Mouse (Mus musculus): ENCODE measurements around the gene Fos. TPM values are rescaled to one million over a fixed set of nuclear protein-coding genes. Genes with fewer than 3 reads are reported as not detected.

The Fos gene
- polyA plus RNA-seq (2011; ENCODE audit: insufficient read length, low read depth, missing spikeins), result 5.4 and 9.3 TPM in 2 replicates

GRCm38 (mm10) chr12:85473481-85474297 lies at the start of gene Fos:
Gene Fos, plus strand, starts transcription at chr12:85473890.
- TF ChIP-seq POLR2A (IDR thresholded peaks at IDR 0.05; ENCODE audit: low read depth, low read length), result peak; percentile 99
- TF ChIP-seq CTCF (IDR thresholded peaks at IDR 0.05; ENCODE audit: borderline replicate concordance, insufficient read depth, low read length), result no peak
- Histone ChIP-seq H3K4me1 (ENCODE audit: control insufficient read depth, insufficient read depth, low read length) (no peaks in the 10 kb centered on the region; the same call in none of the 2 replicates), H3K27ac (ENCODE audit: insufficient read depth, low read length) (peak within 1 kb of the TSS; percentile 48), H3K4me3 (ENCODE audit: insufficient read depth, low read length) (peak within 1 kb of the TSS; percentile 90)

GRCm38 (mm10) chr12:85425721-85426120 lies 48.0 kb upstream of the Fos start:
- H3K4me3 ChIP-seq (ENCODE audit: insufficient read depth, low read length), result no peak overlapping the region
- TF ChIP-seq CTCF (IDR thresholded peaks at IDR 0.05; ENCODE audit: borderline replicate concordance, insufficient read depth, low read length), result no peak
- no peak for TF ChIP-seq POLR2A (IDR thresholded peaks at IDR 0.05; ENCODE audit: low read depth, low read length)

GRCm38 (mm10) chr12:85426126-85426525 lies 47.6 kb upstream of the Fos start:
- TF ChIP-seq POLR2A (IDR thresholded peaks at IDR 0.05; ENCODE audit: low read depth, low read length) (no peak), CTCF (IDR thresholded peaks at IDR 0.05; ENCODE audit: borderline replicate concordance, insufficient read depth, low read length) (no peak)
- no peaks in the 10 kb centered on the region for H3K4me1 ChIP-seq (ENCODE audit: control insufficient read depth, insufficient read depth, low read length)
- no peak overlapping the region for H3K4me3 ChIP-seq (ENCODE audit: insufficient read depth, low read length)
- H3K27ac ChIP-seq (ENCODE audit: insufficient read depth, low read length), result no peak overlapping the region

More at GRCm38 (mm10) chr12:85425721-85426120, 48.0 kb upstream of the Fos start:
- Histone ChIP-seq H3K27ac (ENCODE audit: insufficient read depth, low read length) (no peak overlapping the region), H3K4me1 (ENCODE audit: control insufficient read depth, insufficient read depth, low read length) (no peaks in the 10 kb centered on the region)

- Histone ChIP-seq H3K4me1 (ENCODE audit: control insufficient read depth, insufficient read depth, low read length) (no peaks in the 10 kb centered on the region), H3K27ac (ENCODE audit: insufficient read depth, low read length) (no peak overlapping the region), H3K4me3 (ENCODE audit: insufficient read depth, low read length) (no peak overlapping the region)
- TF ChIP-seq POLR2A (IDR thresholded peaks at IDR 0.05; ENCODE audit: low read depth, low read length) (no peak), CTCF (IDR thresholded peaks at IDR 0.05; ENCODE audit: borderline replicate concordance, insufficient read depth, low read length) (no peak)
Measured at GRCm38 (mm10) chr12:85427802-85428201, 45.9 kb upstream of the Fos start.

GRCm38 (mm10) chr12:85429999-85430398 lies 43.7 kb upstream of the Fos start:
- Histone ChIP-seq H3K4me1 (ENCODE audit: control insufficient read depth, insufficient read depth, low read length) (no peaks in the 10 kb centered on the region), H3K27ac (ENCODE audit: insufficient read depth, low read length) (no peak overlapping the region), H3K4me3 (ENCODE audit: insufficient read depth, low read length) (no peak overlapping the region)
- TF ChIP-seq POLR2A (IDR thresholded peaks at IDR 0.05; ENCODE audit: low read depth, low read length), result no peak
- TF ChIP-seq CTCF (IDR thresholded peaks at IDR 0.05; ENCODE audit: borderline replicate concordance, insufficient read depth, low read length), result no peak

GRCm38 (mm10) chr12:85430434-85430833 lies 43.3 kb upstream of the Fos start:
- Histone ChIP-seq H3K27ac (ENCODE audit: insufficient read depth, low read length) (no peak overlapping the region), H3K4me1 (ENCODE audit: control insufficient read depth, insufficient read depth, low read length) (no peaks in the 10 kb centered on the region), H3K4me3 (ENCODE audit: insufficient read depth, low read length) (no peak overlapping the region)
- TF ChIP-seq CTCF (IDR thresholded peaks at IDR 0.05; ENCODE audit: borderline replicate concordance, insufficient read depth, low read length) (no peak), POLR2A (IDR thresholded peaks at IDR 0.05; ENCODE audit: low read depth, low read length) (no peak)

GRCm38 (mm10) chr12:85433850-85434249 lies 39.8 kb upstream of the Fos start:
- H3K27ac ChIP-seq (ENCODE audit: insufficient read depth, low read length), result no peak overlapping the region
- no peak overlapping the region for H3K4me3 ChIP-seq (ENCODE audit: insufficient read depth, low read length)
- TF ChIP-seq CTCF (IDR thresholded peaks at IDR 0.05; ENCODE audit: borderline replicate concordance, insufficient read depth, low read length) (no peak), POLR2A (IDR thresholded peaks at IDR 0.05; ENCODE audit: low read depth, low read length) (no peak)
- no peaks in the 10 kb centered on the region for H3K4me1 ChIP-seq (ENCODE audit: control insufficient read depth, insufficient read depth, low read length)

- no peaks in the 10 kb centered on the region for H3K4me1 ChIP-seq (ENCODE audit: control insufficient read depth, insufficient read depth, low read length)
- no peak for TF ChIP-seq CTCF (IDR thresholded peaks at IDR 0.05; ENCODE audit: borderline replicate concordance, insufficient read depth, low read length)
- no peak for TF ChIP-seq POLR2A (IDR thresholded peaks at IDR 0.05; ENCODE audit: low read depth, low read length)
Measured at GRCm38 (mm10) chr12:85434526-85434925, 39.2 kb upstream of the Fos start.

GRCm38 (mm10) chr12:85436021-85436621 lies 37.6 kb upstream of the Fos start:
- Histone ChIP-seq H3K4me3 (ENCODE audit: insufficient read depth, low read length) (no peak overlapping the region), H3K4me1 (ENCODE audit: control insufficient read depth, insufficient read depth, low read length) (no peaks in the 10 kb centered on the region), H3K27ac (ENCODE audit: insufficient read depth, low read length) (no peak overlapping the region)
- no peak for TF ChIP-seq CTCF (IDR thresholded peaks at IDR 0.05; ENCODE audit: borderline replicate concordance, insufficient read depth, low read length)
- TF ChIP-seq POLR2A (IDR thresholded peaks at IDR 0.05; ENCODE audit: low read depth, low read length), result no peak

More at GRCm38 (mm10) chr12:85434526-85434925, 39.2 kb upstream of the Fos start:
- Histone ChIP-seq H3K4me3 (ENCODE audit: insufficient read depth, low read length) (no peak overlapping the region), H3K27ac (ENCODE audit: insufficient read depth, low read length) (no peak overlapping the region)

Data from embryonic fibroblast, embryonic 13.5 days (primary cell).